Mouse (Mus musculus): Measurements from ENCODE around the gene Tollip. TPM values are rescaled to one million over a fixed set of nuclear protein-coding genes. Genes with fewer than 3 reads are reported as not detected.

The Tollip gene
- polyA plus RNA-seq, 1 experiment from 2014 or later, result 43.9 TPM

GRCm38 (mm10) chr7:141836423-141836822 is 81.9 kb downstream of the Tollip start:
- no peak overlapping the region for H3K4me3 ChIP-seq (replicated peaks)
- no peak for ATAC-seq
- H3K9ac ChIP-seq, result no peak overlapping the region
- no peak overlapping the region for H3K4me2 ChIP-seq (replicated peaks)
- H3K4me1 ChIP-seq (replicated peaks), result no peaks in the 10 kb centered on the region
- no peaks in the 10 kb centered on the region for H3K9me3 ChIP-seq
- 68% methylated on average over 8 of the region's 8 CpGs for WGBS
- no peak overlapping the region for H3K27ac ChIP-seq
- no peaks in the 10 kb centered on the region for H3K27me3 ChIP-seq (replicated peaks)
- H3K36me3 ChIP-seq, result no peaks in the 10 kb centered on the region

- 73% methylated on average over 7 of the region's 7 CpGs for WGBS
Observed at GRCm38 (mm10) chr7:141835941-141836340, 82.4 kb downstream of the Tollip start.

More at GRCm38 (mm10) chr7:141835941-141836340, 82.4 kb downstream of the Tollip start:
- Histone ChIP-seq H3K9ac (no peak overlapping the region), H3K4me3 (replicated peaks) (no peak overlapping the region), H3K4me1 (replicated peaks) (no peaks in the 10 kb centered on the region), H3K9me3 (no peaks in the 10 kb centered on the region), H3K27me3 (replicated peaks) (no peaks in the 10 kb centered on the region), H3K36me3 (no peaks in the 10 kb centered on the region), H3K4me2 (replicated peaks) (no peak overlapping the region), H3K27ac (no peak overlapping the region)
- no peak for ATAC-seq

Other genes starting within 250 kb of the Tollip start
- 9.4 and 16.7 TPM in 2 replicates for gene Muc2, start 228.2 kb downstream of the Tollip start, polyA plus RNA-seq (2015; fragmentation: Nextera tagmentation; extraction: Ambion mirVana)
- 0.03 TPM in 1 of 2 replicates, not detected in the other for gene Muc5ac, start 129.5 kb downstream of the Tollip start, polyA plus RNA-seq (2015; fragmentation: Nextera tagmentation; extraction: Ambion mirVana)
- 0.01 and 0.03 TPM in 2 replicates for gene Muc5b, start 79.4 kb downstream of the Tollip start, polyA plus RNA-seq (2015; fragmentation: Nextera tagmentation; extraction: Ambion mirVana)
- 1.3 and 1.8 TPM in 2 replicates for gene Brsk2, start 31.2 kb upstream of the Tollip start, polyA plus RNA-seq (2015; fragmentation: Nextera tagmentation; extraction: Ambion mirVana)
- gene Mob2, start 142.6 kb upstream of the Tollip start, polyA plus RNA-seq (2015; fragmentation: Nextera tagmentation; extraction: Ambion mirVana), result 57.8 and 61.8 TPM in 2 replicates
- 6.6 TPM in 2 replicates for gene Dusp8, start 177.3 kb upstream of the Tollip start, polyA plus RNA-seq (2015; fragmentation: Nextera tagmentation; extraction: Ambion mirVana)
- not detected in 2 replicates for gene Gm45618, start 202.2 kb upstream of the Tollip start, polyA plus RNA-seq (2015; fragmentation: Nextera tagmentation; extraction: Ambion mirVana)
- gene Gm39115, start 217.5 kb upstream of the Tollip start, polyA plus RNA-seq (2015; fragmentation: Nextera tagmentation; extraction: Ambion mirVana), result not detected in 2 replicates
- gene Gm45337, start 226.1 kb upstream of the Tollip start, polyA plus RNA-seq (2015; fragmentation: Nextera tagmentation; extraction: Ambion mirVana), result not detected in 2 replicates
- not detected in 2 replicates for gene Gm29735, start 238.6 kb upstream of the Tollip start, polyA plus RNA-seq (2015; fragmentation: Nextera tagmentation; extraction: Ambion mirVana)
- gene Gm4553, start 247.2 kb upstream of the Tollip start, polyA plus RNA-seq (2015; fragmentation: Nextera tagmentation; extraction: Ambion mirVana), result not detected in 2 replicates

All from intestine, embryonic 15.5 days (tissue).